Mouse (Mus musculus) thymus, adult 2 months (tissue): ENCODE measurements around the gene Col11a2.

ENCODE experiments used
- CTCF ChIP-seq: fragments of 200-500 bp; IDR thresholded peaks from 2 replicates; pipeline ENCODE4 v1.5.1; 2012; ENCODE audit warnings: mild to moderate bottlenecking, control low read depth, low read length, moderate library complexity, borderline replicate concordance; ENCODE audit not compliant: control insufficient read depth, poor library complexity, insufficient read depth; ENCODE audit errors: extremely low read depth
- POLR2A ChIP-seq: fragments of 200-500 bp; IDR thresholded peaks from 2 replicates; pipeline ENCODE4 v1.6.1; 2012; ENCODE audit warnings: mild to moderate bottlenecking, low read length, control low read depth, moderate library complexity; ENCODE audit not compliant: control insufficient read depth, poor library complexity, insufficient read depth; ENCODE audit errors: extremely low read depth

GRCm38 (mm10) chr17:34088124-34088523 lies 48.9 kb downstream of the Col11a2 start:
- no peak for TF ChIP-seq POLR2A
- no peak for TF ChIP-seq CTCF
